Mouse (Mus musculus) heart, embryonic 11.5 days (tissue): ENCODE measurements around the gene Plbd1. TPM values are rescaled to one million over a fixed set of nuclear protein-coding genes. Genes with fewer than 3 reads are reported as not detected.

ENCODE experiments used
- ATAC-seq: fragments of 200-750 bp; cut with Nextera tagmentation; replicated peaks from 2 replicates; pipeline ENCODE4 v1.8.0; 2017; ENCODE audit warnings: moderate library complexity; ENCODE audit not compliant: insufficient number of reproducible peaks, low FRiP score, low TSS enrichment
- H3K27ac ChIP-seq: fragments of 300-500 bp; sonication (generic); 2 replicates; pipeline ENCODE4 v1.5.1; 2014; ENCODE audit warnings: mild to moderate bottlenecking, low read depth, low read length
- H3K27me3 ChIP-seq: fragments of 300-500 bp; sonication (generic); 2 replicates; pipeline ENCODE4 v1.6.1; 2014; ENCODE audit warnings: mild to moderate bottlenecking, low read length, mixed read lengths; ENCODE audit not compliant: control insufficient read depth, insufficient read depth
- H3K36me3 ChIP-seq: fragments of 300-500 bp; sonication (generic); 2 replicates; pipeline ENCODE4 v1.6.1; 2014; ENCODE audit warnings: mild to moderate bottlenecking, low read length, moderate library complexity, mixed read lengths; ENCODE audit not compliant: control insufficient read depth, insufficient read depth
- H3K4me1 ChIP-seq: fragments of 300-500 bp; sonication (generic); 2 replicates; pipeline ENCODE4 v1.6.1; 2014; ENCODE audit warnings: low read length; ENCODE audit not compliant: control insufficient read depth, insufficient read depth
- H3K4me2 ChIP-seq: fragments of 300-500 bp; sonication (generic); 2 replicates; pipeline ENCODE4 v1.6.1; 2014; ENCODE audit warnings: mild to moderate bottlenecking, moderate library complexity
- H3K4me3 ChIP-seq: fragments of 300-500 bp; sonication (generic); 2 replicates; pipeline ENCODE4 v1.5.1; 2014; ENCODE audit warnings: low read depth, low read length
- H3K9ac ChIP-seq: fragments of 300-500 bp; sonication (generic); 2 replicates; pipeline ENCODE4 v1.6.1; 2014; ENCODE audit warnings: mild to moderate bottlenecking, low read depth, low read length, moderate library complexity
- H3K9me3 ChIP-seq: fragments of 300-500 bp; sonication (generic); replicated peaks from 2 replicates; pipeline ENCODE4 v1.6.1; 2016; ENCODE audit warnings: low read length; ENCODE audit not compliant: control insufficient read depth
- WGBS: fragments of 180-500 bp; shearing (Covaris S2); extraction: QIAGEN DNeasy Blood & Tissue Kit; methylation state at CpG from one replicate; pipeline ENCODE4 v1.1.7; 2014; ENCODE audit not compliant: insufficient replicate concordance; 5-methylcytosine and 5-hydroxymethylcytosine counted together
- polyA plus RNA-seq: library from polyadenylated mRNA; unstranded; fragments of >200 nt; fragmentation: Nextera tagmentation; extraction: Ambion mirVana; gene quantifications from 2 replicates; pipeline ENCODE4 v1.2.1, GENCODE M21; 2014

Plbd1 gene
- polyA plus RNA-seq, 1 experiment from 2014 or later: 5.3 TPM

GRCm38 (mm10) chr6:136644171-136644570, 17.6 kb downstream of the Plbd1 start:
- ATAC-seq: no peak
- WGBS: 83% methylated on average over 2 of the region's 2 CpGs
- no peaks in the 10 kb centered on the region; the same call in 1 of the 2 replicates for H3K9me3 ChIP-seq
- no peak overlapping the region for H3K9ac ChIP-seq
- no peak overlapping the region for H3K4me2 ChIP-seq
- no peaks in the 10 kb centered on the region for H3K27me3 ChIP-seq
- H3K27ac ChIP-seq: no peak overlapping the region
- H3K36me3 ChIP-seq: no peaks in the 10 kb centered on the region
- H3K4me3 ChIP-seq: no peak overlapping the region
- peaks cover 3% of the 10 kb centered on the region; the same call in 1 of the 2 replicates for H3K4me1 ChIP-seq

GRCm38 (mm10) chr6:136634982-136635381, 26.7 kb downstream of the Plbd1 start:
- Histone ChIP-seq H3K9me3 (no peaks in the 10 kb centered on the region), H3K27me3 (no peaks in the 10 kb centered on the region), H3K36me3 (no peaks in the 10 kb centered on the region), H3K4me2 (no peak overlapping the region), H3K9ac (no peak overlapping the region), H3K4me3 (no peak overlapping the region), H3K4me1 (peaks cover 3% of the 10 kb centered on the region; the same call in 1 of the 2 replicates), H3K27ac (no peak overlapping the region)
- 59% methylated on average over 3 of the region's 3 CpGs for WGBS
- ATAC-seq: no peak

GRCm38 (mm10) chr6:136633719-136634118, 28.0 kb downstream of the Plbd1 start:
- Histone ChIP-seq H3K27ac (no peak overlapping the region), H3K4me2 (no peak overlapping the region; the same call in 1 of the 2 replicates), H3K9me3 (no peaks in the 10 kb centered on the region), H3K27me3 (no peaks in the 10 kb centered on the region), H3K9ac (no peak overlapping the region), H3K4me1 (peaks cover 3% of the 10 kb centered on the region; the same call in 1 of the 2 replicates), H3K36me3 (no peaks in the 10 kb centered on the region), H3K4me3 (no peak overlapping the region)
- 56% methylated on average over 6 of the region's 6 CpGs for WGBS
- ATAC-seq: no peak

- Histone ChIP-seq H3K4me1 (peaks cover 3% of the 10 kb centered on the region; the same call in 1 of the 2 replicates), H3K27me3 (no peaks in the 10 kb centered on the region), H3K27ac (no peak overlapping the region), H3K36me3 (no peaks in the 10 kb centered on the region), H3K4me2 (no peak overlapping the region), H3K9me3 (no peaks in the 10 kb centered on the region), H3K9ac (no peak overlapping the region), H3K4me3 (no peak overlapping the region)
- 76% methylated on average over 3 of the region's 3 CpGs for WGBS
- ATAC-seq: no peak
These were observed 28.6 kb downstream of the Plbd1 start for GRCm38 (mm10) chr6:136633154-136633553.

GRCm38 (mm10) chr6:136631945-136632534, 29.7 kb downstream of the Plbd1 start:
- no peak for ATAC-seq
- Histone ChIP-seq H3K27me3 (no peaks in the 10 kb centered on the region), H3K9ac (no peak overlapping the region), H3K27ac (no peak overlapping the region), H3K9me3 (no peaks in the 10 kb centered on the region), H3K36me3 (no peaks in the 10 kb centered on the region), H3K4me3 (no peak overlapping the region), H3K4me2 (no peak overlapping the region), H3K4me1 (peaks cover 3% of the 10 kb centered on the region; the same call in 1 of the 2 replicates)
- WGBS: 76% methylated on average over 13 of the region's 13 CpGs

- no peak overlapping the region for H3K4me2 ChIP-seq
- no peaks in the 10 kb centered on the region for H3K9me3 ChIP-seq
- no peaks in the 10 kb centered on the region for H3K36me3 ChIP-seq
- WGBS: 82% methylated on average over 8 of the region's 8 CpGs
- no peaks in the 10 kb centered on the region for H3K27me3 ChIP-seq
- no peak overlapping the region for H3K4me3 ChIP-seq
- H3K27ac ChIP-seq: no peak overlapping the region
- no peak overlapping the region for H3K9ac ChIP-seq
- no peak for ATAC-seq
- peaks cover 3% of the 10 kb centered on the region; the same call in 1 of the 2 replicates for H3K4me1 ChIP-seq
These were observed 30.2 kb downstream of the Plbd1 start for GRCm38 (mm10) chr6:136631519-136631918.

- WGBS: 82% methylated on average over 5 of the region's 5 CpGs
- no peaks in the 10 kb centered on the region for H3K9me3 ChIP-seq
- H3K4me2 ChIP-seq: no peak overlapping the region
- no peaks in the 10 kb centered on the region for H3K36me3 ChIP-seq
- no peaks in the 10 kb centered on the region for H3K27me3 ChIP-seq
- H3K9ac ChIP-seq: no peak overlapping the region
- H3K4me1 ChIP-seq: peaks cover 3% of the 10 kb centered on the region; the same call in 1 of the 2 replicates
- no peak overlapping the region for H3K27ac ChIP-seq
- ATAC-seq: no peak
- H3K4me3 ChIP-seq: no peak overlapping the region
These were observed 32.1 kb downstream of the Plbd1 start for GRCm38 (mm10) chr6:136629639-136630038.

- Histone ChIP-seq H3K36me3 (no peaks in the 10 kb centered on the region), H3K9me3 (no peaks in the 10 kb centered on the region), H3K4me2 (no peak overlapping the region), H3K4me3 (no peak overlapping the region), H3K9ac (no peak overlapping the region), H3K27me3 (no peaks in the 10 kb centered on the region), H3K4me1 (no peaks in the 10 kb centered on the region), H3K27ac (no peak overlapping the region)
- no peak for ATAC-seq
- 91% methylated on average over 12 of the region's 12 CpGs for WGBS
These were observed 36.3 kb downstream of the Plbd1 start for GRCm38 (mm10) chr6:136625421-136625820.
